Mouse (Mus musculus) forebrain, embryonic 16.5 days (tissue): ENCODE data around the gene Parvb. TPM values are rescaled to one million over a fixed set of nuclear protein-coding genes. Genes with fewer than 3 reads are reported as not detected.
A peak's percentile ranks its signal among the peaks of the same experiment; 100 is the strongest.

Experiments
- ATAC-seq: fragments of 200-750 bp; cut with Nextera tagmentation; 2 replicates; pipeline ENCODE4 v1.8.0; 2017; ENCODE audit warnings: mild to moderate bottlenecking, moderate library complexity
- H3K27ac ChIP-seq: fragments of 300-500 bp; sonication (generic); 2 replicates; pipeline ENCODE4 v1.5.1; 2014; ENCODE audit warnings: low read length, control low read depth
- H3K27me3 ChIP-seq: fragments of 300-500 bp; sonication (generic); replicated peaks from 2 replicates; pipeline ENCODE4 v1.6.1; 2014; ENCODE audit warnings: low read length; ENCODE audit not compliant: control insufficient read depth, insufficient read depth
- H3K36me3 ChIP-seq: fragments of 300-500 bp; sonication (generic); 2 replicates; pipeline ENCODE4 v1.6.1; 2014; ENCODE audit not compliant: control insufficient read depth, insufficient read depth
- H3K4me1 ChIP-seq: fragments of 300-500 bp; sonication (generic); replicated peaks from 2 replicates; pipeline ENCODE4 v1.6.1; 2014; ENCODE audit warnings: low read length; ENCODE audit not compliant: control insufficient read depth, insufficient read depth
- H3K4me2 ChIP-seq: fragments of 300-500 bp; sonication (generic); 2 replicates; pipeline ENCODE4 v1.6.1; 2014; ENCODE audit warnings: mild to moderate bottlenecking, low read length, control low read depth
- H3K4me3 ChIP-seq: fragments of 300-500 bp; sonication (generic); replicated peaks from 2 replicates; pipeline ENCODE4 v1.5.1; 2014; ENCODE audit warnings: mild to moderate bottlenecking, low read length, control low read depth
- H3K9ac ChIP-seq: fragments of 300-500 bp; sonication (generic); replicated peaks from 2 replicates; pipeline ENCODE4 v1.6.1; 2014; ENCODE audit warnings: low read depth, low read length, control low read depth
- H3K9me3 ChIP-seq: fragments of 300-500 bp; sonication (generic); 2 replicates; pipeline ENCODE4 v1.6.1; 2016; ENCODE audit warnings: low read length; ENCODE audit not compliant: control insufficient read depth
- WGBS: fragments of 180-500 bp; shearing (Covaris S2); extraction: QIAGEN DNeasy Blood & Tissue Kit; methylation state at CpG from one replicate; pipeline ENCODE4 v1.1.7; 2014; 5-methylcytosine and 5-hydroxymethylcytosine counted together
- polyA plus RNA-seq: library from polyadenylated mRNA; unstranded; fragments of >200 nt; fragmentation: Nextera tagmentation; extraction: Ambion mirVana; gene quantifications from 2 replicates; pipeline ENCODE4 v1.2.1, GENCODE M21; 2015

Gene Parvb
- polyA plus RNA-seq, 1 experiment from 2014 or later = 2.8 TPM

- peaks cover 24% of the 10 kb centered on the region for H3K4me1 ChIP-seq
- no peak overlapping the region for H3K4me2 ChIP-seq
- WGBS = 50% methylated on average over 15 of the region's 15 CpGs
- no peaks in the 10 kb centered on the region; the same call in 1 of the 2 replicates for H3K9me3 ChIP-seq
- no peaks in the 10 kb centered on the region for H3K36me3 ChIP-seq
- H3K27me3 ChIP-seq = no peaks in the 10 kb centered on the region
- 0 out of 2 replicates have a peak overlapping the region, but pooled peaks have one; percentile 24 for H3K27ac ChIP-seq
- peak; percentile 41; the same call in 1 of the 2 replicates for ATAC-seq
- no peak overlapping the region for H3K9ac ChIP-seq
- no peak overlapping the region for H3K4me3 ChIP-seq
Measured at GRCm38 (mm10) chr15:84315276-84316046, 83.6 kb downstream of the Parvb start.

- no peak overlapping the region for H3K9ac ChIP-seq
- no peaks in the 10 kb centered on the region for H3K36me3 ChIP-seq
- peaks cover 20% of the 10 kb centered on the region for H3K4me1 ChIP-seq
- no peak overlapping the region for H3K27ac ChIP-seq
- 97% methylated on average over 4 of the region's 4 CpGs for WGBS
- H3K4me3 ChIP-seq = no peak overlapping the region
- no peaks in the 10 kb centered on the region; the same call in 1 of the 2 replicates for H3K9me3 ChIP-seq
- no peak overlapping the region for H3K4me2 ChIP-seq
- H3K27me3 ChIP-seq = no peaks in the 10 kb centered on the region
- ATAC-seq = no peak
Measured at GRCm38 (mm10) chr15:84319393-84319792, 87.5 kb downstream of the Parvb start.

- no peaks in the 10 kb centered on the region for H3K36me3 ChIP-seq
- 75% methylated on average over 8 of the region's 8 CpGs for WGBS
- peaks cover 10% of the 10 kb centered on the region for H3K4me1 ChIP-seq
- no peak overlapping the region for H3K4me3 ChIP-seq
- no peak overlapping the region for H3K4me2 ChIP-seq
- no peaks in the 10 kb centered on the region for H3K27me3 ChIP-seq
- 0 out of 2 replicates have a peak, but pooled peaks have one; percentile 36 for ATAC-seq
- H3K9ac ChIP-seq = no peak overlapping the region
- H3K27ac ChIP-seq = no peak overlapping the region
- H3K9me3 ChIP-seq = no peaks in the 10 kb centered on the region; the same call in 1 of the 2 replicates
Measured at GRCm38 (mm10) chr15:84321544-84322174, 89.8 kb downstream of the Parvb start.

- Histone ChIP-seq H3K36me3 (no peaks in the 10 kb centered on the region), H3K4me3 (no peak within 1 kb of the TSS), H3K9ac (no peak within 1 kb of the TSS), H3K4me2 (no peak within 1 kb of the TSS), H3K27ac (no peak within 1 kb of the TSS), H3K9me3 (no peaks in the 10 kb centered on the region), H3K4me1 (peaks cover 10% of the 10 kb centered on the region), H3K27me3 (no peaks in the 10 kb centered on the region)
- WGBS = 89% methylated on average over 10 of the region's 10 CpGs
- ATAC-seq = no peak
Measured at GRCm38 (mm10) chr15:84323966-84324869, 92.4 kb downstream of the Parvb start, which contains the start of gene Parvg. Gene Parvg (plus strand): TSS chr15:84324026.

GRCm38 (mm10) chr15:84324870-84325553, 93.2 kb downstream of the Parvb start:
- H3K9me3 ChIP-seq = no peaks in the 10 kb centered on the region
- H3K4me1 ChIP-seq = peaks cover 10% of the 10 kb centered on the region
- H3K9ac ChIP-seq = no peak overlapping the region
- no peak overlapping the region for H3K27ac ChIP-seq
- no peaks in the 10 kb centered on the region for H3K27me3 ChIP-seq
- H3K36me3 ChIP-seq = no peaks in the 10 kb centered on the region
- no peak overlapping the region for H3K4me3 ChIP-seq
- 71% methylated on average over 8 of the region's 8 CpGs for WGBS
- ATAC-seq = no peak
- H3K4me2 ChIP-seq = no peak overlapping the region

- H3K4me2 ChIP-seq = no peak overlapping the region
- 58% methylated on average over 12 of the region's 12 CpGs for WGBS
- H3K27me3 ChIP-seq = no peaks in the 10 kb centered on the region
- no peak overlapping the region for H3K4me3 ChIP-seq
- H3K4me1 ChIP-seq = peaks cover 10% of the 10 kb centered on the region
- no peaks in the 10 kb centered on the region for H3K9me3 ChIP-seq
- H3K36me3 ChIP-seq = no peaks in the 10 kb centered on the region
- no peak overlapping the region for H3K27ac ChIP-seq
- H3K9ac ChIP-seq = no peak overlapping the region
- no peak for ATAC-seq
Measured at GRCm38 (mm10) chr15:84325736-84326135, 93.9 kb downstream of the Parvb start.

GRCm38 (mm10) chr15:84328870-84329269, 97.0 kb downstream of the Parvb start:
- Histone ChIP-seq H3K36me3 (no peaks in the 10 kb centered on the region), H3K4me1 (no peaks in the 10 kb centered on the region), H3K4me2 (no peak overlapping the region), H3K27ac (no peak overlapping the region), H3K27me3 (no peaks in the 10 kb centered on the region), H3K9me3 (no peaks in the 10 kb centered on the region), H3K9ac (no peak overlapping the region), H3K4me3 (no peak overlapping the region)
- ATAC-seq = no peak
- 88% methylated on average over 10 of the region's 10 CpGs for WGBS

- WGBS = 91% methylated on average over 8 of the region's 8 CpGs
- Histone ChIP-seq H3K4me3 (no peak overlapping the region), H3K4me2 (no peak overlapping the region), H3K4me1 (no peaks in the 10 kb centered on the region), H3K27ac (no peak overlapping the region), H3K36me3 (no peaks in the 10 kb centered on the region), H3K9me3 (no peaks in the 10 kb centered on the region), H3K9ac (no peak overlapping the region), H3K27me3 (no peaks in the 10 kb centered on the region)
- ATAC-seq = no peak
Measured at GRCm38 (mm10) chr15:84329940-84330339, 98.1 kb downstream of the Parvb start.
